Mouse (Mus musculus): ENCODE results near the gene Gm10772. TPM values are rescaled to one million over a fixed set of nuclear protein-coding genes. Genes with fewer than 3 reads are reported as not detected.
"Not testable (repeated sequence)": the region's sequence is repeated elsewhere in the genome, so short reads cannot be mapped to it uniquely, and the experiment has no call there.

The Gm10772 gene
- polyA plus RNA-seq (2012; rRNA removed), result not detected in 2 replicates

- DNase-seq; H3K4me3 ChIP-seq (replicated peaks; ENCODE audit: extremely low read depth, low read depth, low read length); H3K4me1 ChIP-seq (ENCODE audit: control insufficient read depth, insufficient read depth, low read length): not testable (repeated sequence)
- 93% methylated on average over 2 of the region's 3 CpGs for WGBS
These were observed at the start of gene Gm10772 for GRCm38 (mm10) chr13:66227473-66227872. TSS of gene Gm10772 (minus strand) at chr13:66227573.

DNA sequence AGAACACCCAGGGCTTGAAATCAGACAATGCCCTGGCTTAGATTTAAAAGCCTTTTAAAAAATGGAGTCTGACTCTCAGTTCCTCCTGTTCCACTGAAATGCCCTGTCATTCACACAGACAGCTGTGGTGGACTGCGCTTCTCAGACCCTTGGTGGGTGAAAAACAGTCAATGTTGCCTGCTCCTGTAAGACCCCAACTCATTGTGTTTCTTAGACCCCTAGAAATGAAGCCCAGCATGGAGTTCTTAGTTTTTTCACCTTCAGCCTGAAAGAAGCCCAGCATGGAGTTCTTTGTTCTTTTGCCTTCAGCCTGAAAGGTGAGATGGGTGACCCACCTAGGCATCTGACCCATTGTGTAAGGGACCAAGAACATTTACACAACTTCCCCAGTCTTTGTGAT, 36.5 kb upstream of the Gm10772 start:
- not testable (repeated sequence) for DNase-seq; H3K4me3 ChIP-seq (replicated peaks; ENCODE audit: extremely low read depth, low read depth, low read length); H3K4me1 ChIP-seq (ENCODE audit: control insufficient read depth, insufficient read depth, low read length)
- WGBS, result no CpG with 5 or more reads among the region's 1 CpGs

- WGBS, result 82% methylated on average over 4 of the region's 7 CpGs
- not testable (repeated sequence) for H3K4me1 ChIP-seq (ENCODE audit: control insufficient read depth, insufficient read depth, low read length); DNase-seq; H3K4me3 ChIP-seq (replicated peaks; ENCODE audit: extremely low read depth, low read depth, low read length)
These were observed 35.8 kb upstream of the Gm10772 start for GRCm38 (mm10) chr13:66263141-66263540.

- H3K4me1 ChIP-seq (ENCODE audit: control insufficient read depth, insufficient read depth, low read length), result no peaks in the 10 kb centered on the region
- no peak for DNase-seq
- no peak overlapping the region for H3K4me3 ChIP-seq (replicated peaks; ENCODE audit: extremely low read depth, low read depth, low read length)
- WGBS, result no CpG with 5 or more reads among the region's 11 CpGs
- TF ChIP-seq CTCF (IDR thresholded peaks at IDR 0.05; ENCODE audit: insufficient read depth, low read length) (no peak), POLR2A (IDR thresholded peaks at IDR 0.05; ENCODE audit: borderline replicate concordance, extremely low read depth, low read depth, low read length) (no peak)
These were observed 13.0 kb downstream of the Gm10772 start for GRCm38 (mm10) chr13:66214349-66214748.

GRCm38 (mm10) chr13:66213811-66214210, 13.6 kb downstream of the Gm10772 start:
- not testable (repeated sequence) for DNase-seq; H3K4me3 ChIP-seq (replicated peaks; ENCODE audit: extremely low read depth, low read depth, low read length); H3K4me1 ChIP-seq (ENCODE audit: control insufficient read depth, insufficient read depth, low read length)
- no CpG with 5 or more reads among the region's 1 CpGs for WGBS

GRCm38 (mm10) chr13:66179172-66179571, 48.2 kb downstream of the Gm10772 start:
- not testable (repeated sequence) for H3K4me3 ChIP-seq (replicated peaks; ENCODE audit: extremely low read depth, low read depth, low read length); DNase-seq; H3K4me1 ChIP-seq (ENCODE audit: control insufficient read depth, insufficient read depth, low read length)
- 86% methylated on average over 6 of the region's 12 CpGs for WGBS

Other genes starting within 250 kb of the Gm10772 start
- gene Gm10324, start 108.0 kb downstream of the Gm10772 start, polyA plus RNA-seq (2012; rRNA removed), result not detected in 2 replicates
- not detected in 2 replicates for gene 2410141K09Rik, start 213.5 kb upstream of the Gm10772 start, polyA plus RNA-seq (2012; rRNA removed)